11 mouse cellular contexts compared by ENCODE assay signal in genomic region chr9:57014766-57015165, GRCm38 (mm10). TPM values are rescaled to one million over a fixed set of nuclear protein-coding genes. Genes with fewer than 3 reads are reported as not detected.
DNase-seq lines count a peak whose midpoint lies in the region; ATAC-seq and TF ChIP-seq lines count a peak whose summit lies in the region.
"Had no signal": no experiment of that assay in that cellular context is flagged by ENCODE, and none has a peak within 500 bp of the region (broad histone marks: within the 10 kb centered on the region; RNA-seq: fewer than 3 reads in every experiment).

No protein-coding gene starts in this region.

- no peaks in the 10 kb centered on the region for H3K27me3 ChIP-seq in heart, postnatal 0 days (ENCODE audit: control insufficient read depth, insufficient read depth, low read length)
- H3K27me3 ChIP-seq: heart, embryonic 13.5 days had no signal

- H3K9ac ChIP-seq in heart, postnatal 0 days (replicated peaks; ENCODE audit: low read depth, low read length) = no peak overlapping the region
- H3K9ac ChIP-seq: heart, embryonic 13.5 days had no signal

- DNase-seq in gastrocnemius, adult 18-20 months (ENCODE audit: low spot score) = peak; percentile 30
- no peak for DNase-seq in gastrocnemius, postnatal 4 days (ENCODE audit: low spot score in 2 of 2)
- no peak for DNase-seq in layer of hippocampus, adult 2 months (ENCODE audit: low spot score in 2 of 2)
- DNase-seq in layer of hippocampus, adult 11-12 months (ENCODE audit: low spot score) = no peak
- peak; percentile 19 for DNase-seq in heart, postnatal 0 days (ENCODE audit: low spot score)
- peak; percentile 53 for DNase-seq in lung, postnatal 25 days (ENCODE audit: low spot score)
- no peak for DNase-seq in cerebellum, postnatal 4 days (ENCODE audit: low spot score in 2 of 2)
- no peak for DNase-seq in cerebellum, postnatal 10 days
- DNase-seq: left cerebral cortex, postnatal 4 days had no signal

- H3K27ac ChIP-seq in layer of hippocampus, adult 2 months = no peak overlapping the region
- no peak overlapping the region for H3K27ac ChIP-seq in heart, postnatal 0 days (ENCODE audit: low read depth)
- H3K27ac ChIP-seq: forebrain, embryonic 10.5 days; heart, embryonic 13.5 days had no signal

- 63% methylated on average over 1 of the region's 1 CpGs for WGBS in heart, postnatal 0 days

- no peak overlapping the region for H3K4me3 ChIP-seq in layer of hippocampus, adult 2 months
- no peak overlapping the region for H3K4me3 ChIP-seq in heart, postnatal 0 days (ENCODE audit: low read depth, low read length)
- H3K4me3 ChIP-seq: forebrain, embryonic 10.5 days; heart, embryonic 13.5 days had no signal

- no peak overlapping the region for H3K4me2 ChIP-seq in heart, postnatal 0 days (ENCODE audit: low read depth, low read length)
- H3K4me2 ChIP-seq: heart, embryonic 13.5 days had no signal

- H3K4me1 ChIP-seq in heart, postnatal 0 days (ENCODE audit: control insufficient read depth, insufficient read depth) = no peaks in the 10 kb centered on the region

- H3K9me3 ChIP-seq in heart, postnatal 0 days (replicated peaks; ENCODE audit: control insufficient read depth, low read length) = peaks cover 7% of the 10 kb centered on the region

- no peak for TF ChIP-seq EP300 in heart, postnatal 0 days (IDR thresholded peaks at IDR 0.05; ENCODE audit: low read depth)

- no peak for ATAC-seq in heart, postnatal 0 days (ENCODE audit: insufficient read depth, low read depth)

- H3K36me3 ChIP-seq in heart, postnatal 0 days (replicated peaks; ENCODE audit: control insufficient read depth, insufficient read depth, low read length) = peaks cover 8% of the 10 kb centered on the region; the same call in 1 of the 2 replicates

- TF ChIP-seq CTCF in layer of hippocampus, adult 2 months (conservative IDR thresholded peaks at IDR 0.05) = peak; percentile 45
- TF ChIP-seq CTCF in heart, postnatal 0 days (IDR thresholded peaks at IDR 0.05; ENCODE audit: low read depth) = no peak; the same call in 1 of the 2 replicates

RNA-seq across cellular contexts. Expression of gene Ptpn9, which starts 20.0 kb away (rescaled TPM):
- total RNA-seq in gastrocnemius, adult 18-20 months (2021) = 1 to 10 TPM; 3.3 to 4.7 TPM
- total RNA-seq in gastrocnemius, postnatal 4 days (2021) = 10 to 100 TPM; 21.8 to 22.2 TPM
- 10 to 100 TPM; 27.4 to 30.6 TPM for total RNA-seq in layer of hippocampus, adult 2 months (2021)
- total RNA-seq in heart, postnatal 0 days (2014; rRNA removed; ENCODE audit: low replicate concordance) = 22.2 and 22.6 TPM in 2 replicates
- 7.8 and 8.9 TPM in 2 replicates for polyA plus RNA-seq in heart, postnatal 0 days (2015; fragmentation: Nextera tagmentation; extraction: Ambion mirVana)

RNA-seq across cellular contexts. Expression of gene Sin3a, which starts 57.1 kb away (rescaled TPM):
- 10 to 100 TPM; 15.3 to 17.3 TPM for total RNA-seq in gastrocnemius, adult 18-20 months (2021)
- total RNA-seq in gastrocnemius, postnatal 4 days (2021) = 10 to 100 TPM; 37.6 to 39.4 TPM
- total RNA-seq in layer of hippocampus, adult 2 months (2021) = 10 to 100 TPM; 32.2 to 33.1 TPM
- 27.9 and 39.6 TPM in 2 replicates for total RNA-seq in heart, postnatal 0 days (2014; rRNA removed; ENCODE audit: low replicate concordance)
- 9.7 and 12.1 TPM in 2 replicates for polyA plus RNA-seq in heart, postnatal 0 days (2015; fragmentation: Nextera tagmentation; extraction: Ambion mirVana)

Comparison
In these comparisons a context has a peak if more than half of its experiments do, and no peak if none do; other contexts are left out.
1. DNase-seq: peak in gastrocnemius, adult 18-20 months (single experiment), heart, postnatal 0 days (single experiment) and lung, postnatal 25 days (single experiment); none in gastrocnemius, postnatal 4 days (0 of 2), layer of hippocampus, adult 2 months (0 of 2), layer of hippocampus, adult 11-12 months (single experiment), cerebellum, postnatal 4 days (0 of 2) and cerebellum, postnatal 10 days (0 of 2).